Mouse (Mus musculus) liver, embryonic 15.5 days (tissue): ENCODE data around the gene Tmem100. TPM values are rescaled to one million over a fixed set of nuclear protein-coding genes. Genes with fewer than 3 reads are reported as not detected.
A peak's percentile ranks its signal among the peaks of the same experiment; 100 is the strongest.

Source experiments
- ATAC-seq: fragments of 200-750 bp; cut with Nextera tagmentation; 2 replicates; pipeline ENCODE4 v1.8.0; 2017; ENCODE audit warnings: moderate number of reproducible peaks, mild to moderate bottlenecking, moderate library complexity; ENCODE audit not compliant: insufficient read depth
- H3K27ac ChIP-seq: fragments of 300-500 bp; sonication (generic); replicated peaks from 2 replicates; pipeline ENCODE4 v1.5.1; 2015; ENCODE audit warnings: mild to moderate bottlenecking, inconsistent platforms
- H3K27me3 ChIP-seq: fragments of 300-500 bp; sonication (generic); 2 replicates; pipeline ENCODE4 v1.6.1; 2015; ENCODE audit warnings: mild to moderate bottlenecking, inconsistent platforms
- H3K36me3 ChIP-seq: fragments of 300-500 bp; sonication (generic); replicated peaks from 2 replicates; pipeline ENCODE4 v1.6.1; 2015; ENCODE audit warnings: moderate library complexity, mild to moderate bottlenecking, inconsistent platforms
- H3K4me1 ChIP-seq: fragments of 300-500 bp; sonication (generic); replicated peaks from 2 replicates; pipeline ENCODE4 v1.6.1; 2015; ENCODE audit warnings: inconsistent platforms
- H3K4me2 ChIP-seq: fragments of 300-500 bp; sonication (generic); 2 replicates; pipeline ENCODE4 v1.6.1; 2015; ENCODE audit warnings: moderate library complexity, mild to moderate bottlenecking, inconsistent platforms
- H3K4me3 ChIP-seq: fragments of 300-500 bp; sonication (generic); replicated peaks from 2 replicates; pipeline ENCODE4 v1.5.1; 2015; ENCODE audit warnings: mild to moderate bottlenecking, inconsistent platforms
- H3K9ac ChIP-seq: fragments of 300-500 bp; sonication (generic); 2 replicates; pipeline ENCODE4 v1.6.1; 2015; ENCODE audit warnings: moderate library complexity, mild to moderate bottlenecking, inconsistent platforms
- H3K9me3 ChIP-seq: fragments of 300-500 bp; sonication (generic); replicated peaks from 2 replicates; pipeline ENCODE4 v1.6.1; 2016; ENCODE audit warnings: inconsistent platforms
- WGBS: fragments of 180-500 bp; shearing (Covaris S2); methylation state at CpG from one replicate; pipeline ENCODE4 v1.1.7; 2015; ENCODE audit warnings: mixed read lengths; ENCODE audit not compliant: insufficient replicate concordance; 5-methylcytosine and 5-hydroxymethylcytosine counted together
- polyA plus RNA-seq: library from polyadenylated mRNA; unstranded; fragments of >200 nt; fragmentation: Nextera tagmentation; extraction: Ambion mirVana; gene quantifications from 2 replicates; pipeline ENCODE4 v1.2.1, GENCODE M21; 2015

The Tmem100 gene
- polyA plus RNA-seq, 1 experiment from 2014 or later: 0.48 TPM

GRCm38 (mm10) chr11:90062657-90063056, 32.5 kb downstream of the Tmem100 start:
- no peak overlapping the region for H3K4me2 ChIP-seq
- no peak for ATAC-seq
- H3K36me3 ChIP-seq: no peaks in the 10 kb centered on the region
- H3K27ac ChIP-seq: no peak overlapping the region
- 44% methylated on average over 3 of the region's 3 CpGs for WGBS
- H3K4me3 ChIP-seq: no peak overlapping the region
- no peaks in the 10 kb centered on the region for H3K27me3 ChIP-seq
- no peak overlapping the region for H3K9ac ChIP-seq
- no peaks in the 10 kb centered on the region for H3K4me1 ChIP-seq
- no peaks in the 10 kb centered on the region for H3K9me3 ChIP-seq

GRCm38 (mm10) chr11:90066405-90067250, 36.5 kb downstream of the Tmem100 start:
- Histone ChIP-seq H3K4me3 (no peak overlapping the region), H3K4me1 (no peaks in the 10 kb centered on the region), H3K36me3 (no peaks in the 10 kb centered on the region), H3K9me3 (no peaks in the 10 kb centered on the region), H3K27me3 (no peaks in the 10 kb centered on the region), H3K4me2 (no peak overlapping the region), H3K27ac (no peak overlapping the region), H3K9ac (no peak overlapping the region)
- WGBS: 81% methylated on average over 23 of the region's 23 CpGs
- ATAC-seq: no peak

- Histone ChIP-seq H3K27ac (no peak overlapping the region), H3K4me2 (no peak overlapping the region), H3K4me1 (no peaks in the 10 kb centered on the region), H3K4me3 (no peak overlapping the region), H3K27me3 (no peaks in the 10 kb centered on the region), H3K9ac (no peak overlapping the region), H3K36me3 (no peaks in the 10 kb centered on the region), H3K9me3 (no peaks in the 10 kb centered on the region)
- WGBS: 27% methylated on average over 9 of the region's 9 CpGs
- ATAC-seq: peak; percentile 52
These were observed 41.6 kb downstream of the Tmem100 start for GRCm38 (mm10) chr11:90071747-90072146.

DNA sequence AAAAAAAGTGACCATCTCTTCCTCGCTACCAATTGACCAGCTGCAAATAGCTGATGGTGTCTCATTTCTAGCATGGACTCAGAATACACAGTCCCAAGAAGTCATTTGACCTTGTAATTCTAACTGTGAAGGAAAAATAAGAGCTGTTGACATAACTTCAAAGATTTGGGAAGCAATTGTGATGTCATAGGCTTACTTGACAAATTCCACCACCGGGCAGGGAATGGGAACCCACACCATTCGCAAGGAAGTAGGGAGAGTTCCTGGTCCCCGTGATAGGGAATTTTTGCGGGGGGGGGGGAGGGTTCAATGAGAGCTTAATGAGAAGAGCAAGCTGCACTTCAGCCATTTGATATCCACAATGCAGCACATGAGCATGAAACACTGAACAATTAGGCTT, 43.1 kb downstream of the Tmem100 start:
- H3K27ac ChIP-seq: no peak overlapping the region
- H3K36me3 ChIP-seq: no peaks in the 10 kb centered on the region
- H3K27me3 ChIP-seq: no peaks in the 10 kb centered on the region
- no peaks in the 10 kb centered on the region for H3K4me1 ChIP-seq
- no peaks in the 10 kb centered on the region for H3K9me3 ChIP-seq
- ATAC-seq: no peak
- H3K4me2 ChIP-seq: no peak overlapping the region
- 48% methylated on average over 5 of the region's 5 CpGs for WGBS
- H3K4me3 ChIP-seq: no peak overlapping the region
- H3K9ac ChIP-seq: no peak overlapping the region

GRCm38 (mm10) chr11:90076666-90077065, 46.5 kb downstream of the Tmem100 start:
- no peaks in the 10 kb centered on the region for H3K9me3 ChIP-seq
- H3K9ac ChIP-seq: no peak overlapping the region
- no peak overlapping the region for H3K27ac ChIP-seq
- H3K36me3 ChIP-seq: no peaks in the 10 kb centered on the region
- no peaks in the 10 kb centered on the region for H3K4me1 ChIP-seq
- no peak overlapping the region for H3K4me2 ChIP-seq
- WGBS: 57% methylated on average over 3 of the region's 3 CpGs
- no peaks in the 10 kb centered on the region for H3K27me3 ChIP-seq
- no peak overlapping the region for H3K4me3 ChIP-seq
- ATAC-seq: no peak

- Histone ChIP-seq H3K27me3 (no peaks in the 10 kb centered on the region), H3K27ac (no peak overlapping the region), H3K4me2 (no peak overlapping the region), H3K36me3 (no peaks in the 10 kb centered on the region), H3K9me3 (no peaks in the 10 kb centered on the region), H3K9ac (no peak overlapping the region), H3K4me1 (no peaks in the 10 kb centered on the region), H3K4me3 (no peak overlapping the region)
- 54% methylated on average over 3 of the region's 3 CpGs for WGBS
- ATAC-seq: no peak
These were observed 50.6 kb downstream of the Tmem100 start for GRCm38 (mm10) chr11:90080678-90081267.

DNA sequence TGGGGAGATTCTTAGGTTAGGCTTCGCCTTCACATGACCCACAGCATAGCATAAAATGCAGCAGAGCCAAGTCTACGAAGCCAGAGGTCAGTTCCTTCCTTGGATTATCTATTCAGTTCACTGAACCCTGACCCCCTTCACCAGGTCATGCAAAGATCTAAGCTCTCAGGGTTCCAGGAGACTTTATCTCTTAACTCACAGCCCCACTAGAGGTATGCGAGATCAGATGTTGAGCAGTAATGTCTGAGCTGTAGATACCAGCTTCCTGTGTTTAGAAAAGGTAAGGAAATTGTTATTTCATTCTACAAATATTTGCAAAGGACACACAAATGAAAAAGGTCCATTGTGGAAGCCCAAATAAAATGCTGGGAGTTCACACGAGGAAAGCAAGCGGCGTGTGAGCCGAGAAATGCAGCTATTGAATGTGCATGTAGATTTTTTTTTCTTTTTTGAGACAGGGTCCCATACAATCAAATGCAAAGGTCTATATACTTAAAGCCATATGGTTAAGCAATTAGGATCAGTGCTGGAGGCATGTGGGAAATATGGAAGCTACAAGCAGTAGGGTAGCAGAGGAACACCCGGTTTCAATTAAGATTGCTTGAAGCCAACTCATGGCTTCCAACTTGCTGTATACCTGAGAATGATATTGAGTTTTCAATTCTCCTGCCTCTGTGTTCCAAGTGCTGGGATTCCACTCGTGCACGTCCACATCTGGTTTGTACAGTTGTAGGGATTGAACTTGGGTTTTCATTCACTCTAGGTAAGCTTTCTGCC, 51.9 kb downstream of the Tmem100 start:
- Histone ChIP-seq H3K27ac (no peak overlapping the region), H3K9me3 (no peaks in the 10 kb centered on the region), H3K27me3 (no peaks in the 10 kb centered on the region), H3K4me2 (no peak overlapping the region), H3K36me3 (no peaks in the 10 kb centered on the region), H3K4me3 (no peak overlapping the region), H3K4me1 (no peaks in the 10 kb centered on the region), H3K9ac (no peak overlapping the region)
- no peak for ATAC-seq
- 58% methylated on average over 10 of the region's 10 CpGs for WGBS

DNA sequence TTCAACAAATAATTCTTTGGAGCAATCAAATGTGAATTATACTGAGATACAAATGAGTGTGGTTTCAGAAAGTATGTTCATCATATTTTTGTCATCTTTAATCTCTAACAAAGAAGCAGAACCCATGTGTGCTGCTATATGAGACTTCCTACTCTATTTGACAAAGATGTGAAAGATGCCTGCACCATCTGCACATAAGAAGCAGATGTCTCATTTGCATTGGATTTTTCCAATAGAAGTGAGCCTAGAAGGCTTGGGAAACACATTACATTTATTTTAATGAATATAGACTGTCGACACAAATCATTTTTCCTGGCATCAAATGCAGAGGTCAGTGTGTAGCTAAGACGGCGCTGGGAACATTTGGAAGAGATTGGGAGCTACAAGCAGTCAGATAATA, 52.9 kb downstream of the Tmem100 start:
- no peaks in the 10 kb centered on the region for H3K27me3 ChIP-seq
- H3K9me3 ChIP-seq: no peaks in the 10 kb centered on the region
- no peak overlapping the region for H3K4me3 ChIP-seq
- 67% methylated on average over 3 of the region's 3 CpGs for WGBS
- ATAC-seq: no peak
- no peak overlapping the region for H3K4me2 ChIP-seq
- no peak overlapping the region for H3K27ac ChIP-seq
- no peaks in the 10 kb centered on the region for H3K4me1 ChIP-seq
- no peaks in the 10 kb centered on the region for H3K36me3 ChIP-seq
- H3K9ac ChIP-seq: no peak overlapping the region

GRCm38 (mm10) chr11:90084166-90084565, 54.0 kb downstream of the Tmem100 start:
- WGBS: 41% methylated on average over 5 of the region's 5 CpGs
- no peak overlapping the region for H3K27ac ChIP-seq
- H3K4me2 ChIP-seq: no peak overlapping the region

More at GRCm38 (mm10) chr11:90084166-90084565, 54.0 kb downstream of the Tmem100 start:
- H3K4me3 ChIP-seq: no peak overlapping the region
- no peak for ATAC-seq
- H3K4me1 ChIP-seq: no peaks in the 10 kb centered on the region
- H3K27me3 ChIP-seq: no peaks in the 10 kb centered on the region
- H3K9me3 ChIP-seq: no peaks in the 10 kb centered on the region
- no peak overlapping the region for H3K9ac ChIP-seq
- H3K36me3 ChIP-seq: no peaks in the 10 kb centered on the region
